Mouse (Mus musculus) liver, embryonic 14.5 days (tissue): Measurements from ENCODE around the gene 1810037I17Rik.

ENCODE experiments used
- CTCF ChIP-seq: IDR thresholded peaks from 2 replicates; pipeline ENCODE4 v1.5.1; 2016; ENCODE audit warnings: antibody characterized with exemption, low read depth, control low read depth
- EP300 ChIP-seq: IDR thresholded peaks from 2 replicates; pipeline ENCODE4 v1.6.1; 2016; ENCODE audit warnings: antibody characterized with exemption, low read depth

GRCm38 (mm10) chr3:122972126-122972822 is 48.3 kb downstream of the 1810037I17Rik start:
- no peak for TF ChIP-seq CTCF
- TF ChIP-seq EP300 = no peak
